Comparison of ENCODE assay signal across 18 mouse cellular contexts in genomic region chr17:11198134-11198533, GRCm38 (mm10).
"Had no signal": no experiment of that assay in that cellular context is flagged by ENCODE, and none has a peak within 500 bp of the region (broad histone marks: within the 10 kb centered on the region; RNA-seq: fewer than 3 reads in every experiment).

No protein-coding gene starts in this region.

- DNase-seq: lung, adult 18-20 months; lung, embryonic 14.5 days; lung, postnatal 10 days; lung, postnatal 4 days; midbrain, embryonic 14.5 days; right cerebral cortex, adult 18-20 months; right cerebral cortex, postnatal 25 days; right cerebral cortex, postnatal 4 days; spleen, adult 18-20 months; thymus, adult 18-20 months; thymus, postnatal 25 days; thymus, postnatal 4 days had no signal

- H3K9ac ChIP-seq: lung, embryonic 14.5 days; midbrain, embryonic 12.5 days; neural tube, embryonic 13.5 days; neural tube, embryonic 15.5 days had no signal

- H3K4me1 ChIP-seq: midbrain, embryonic 10.5 days; midbrain, embryonic 12.5 days; neural tube, embryonic 15.5 days had no signal

- H3K4me2 ChIP-seq: lung, embryonic 14.5 days; midbrain, embryonic 12.5 days; neural tube, embryonic 13.5 days; neural tube, embryonic 15.5 days had no signal

- ATAC-seq: midbrain, embryonic 16.5 days had no signal

- H3K4me3 ChIP-seq: midbrain, embryonic 10.5 days; midbrain, embryonic 12.5 days; myocyte; neural tube, embryonic 13.5 days; neural tube, embryonic 15.5 days had no signal

- H3K27ac ChIP-seq: midbrain, embryonic 10.5 days; midbrain, embryonic 12.5 days; neural tube, embryonic 13.5 days; neural tube, embryonic 15.5 days had no signal

- H3K9me3 ChIP-seq: midbrain, embryonic 10.5 days; midbrain, embryonic 12.5 days; neural tube, embryonic 13.5 days; neural tube, embryonic 15.5 days had no signal

- H3K36me3 ChIP-seq: midbrain, embryonic 10.5 days; midbrain, embryonic 12.5 days; neural tube, embryonic 13.5 days; neural tube, embryonic 15.5 days had no signal

- H3K27me3 ChIP-seq: midbrain, embryonic 12.5 days; neural tube, embryonic 15.5 days had no signal
